Mouse (Mus musculus) heart, adult 2 months (tissue): Measurements from ENCODE around the gene Cntn5.

Source experiments
- CTCF ChIP-seq: fragments of 200-600 bp; IDR thresholded peaks from 2 replicates; pipeline ENCODE4 v1.8.1; 2022; ENCODE audit warnings: antibody characterized with exemption, mild to moderate bottlenecking, moderate library complexity
- EP300 ChIP-seq: fragments of 200-500 bp; IDR thresholded peaks from 2 replicates; pipeline ENCODE4 v1.6.1; 2011; ENCODE audit warnings: low read depth, low read length, control low read depth; ENCODE audit not compliant: insufficient read depth
- POLR2A ChIP-seq: fragments of 200-500 bp; IDR thresholded peaks from 2 replicates; pipeline ENCODE4 v1.6.1; 2011; ENCODE audit warnings: mild to moderate bottlenecking, low read depth, low read length, control low read depth; ENCODE audit not compliant: insufficient read depth

DNA sequence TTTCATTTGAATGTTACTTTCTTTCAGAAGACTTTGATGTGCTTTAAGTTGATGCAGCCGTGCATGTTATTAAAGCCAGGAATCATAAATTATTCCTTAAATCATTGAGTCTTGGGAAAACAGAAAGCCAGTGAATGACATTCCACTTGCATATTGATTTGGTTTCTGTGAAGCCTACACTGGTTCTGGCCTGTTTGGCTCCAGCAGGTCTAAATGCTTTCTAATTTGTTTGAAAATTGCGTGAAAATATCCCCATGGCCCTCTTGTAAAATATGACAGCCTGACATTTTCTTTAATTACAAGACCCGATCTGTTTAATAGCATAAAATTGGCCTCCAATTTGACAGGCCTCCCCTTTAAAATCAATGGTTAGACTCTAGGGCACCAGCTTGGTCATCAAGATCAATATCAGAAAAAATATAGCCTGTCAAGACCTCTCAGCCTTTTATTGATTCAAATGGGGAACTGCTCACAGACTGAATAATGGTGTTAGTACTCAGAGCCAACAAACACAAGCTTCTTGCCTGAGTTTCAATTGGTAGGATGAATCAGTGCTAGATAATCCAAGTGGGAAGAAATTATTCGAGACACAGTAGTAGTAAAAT is 247.3 kb downstream of the Cntn5 start:
- TF ChIP-seq CTCF (no peak), POLR2A (no peak), EP300 (no peak)
